Comparison of ENCODE assay signal across 16 mouse cellular contexts in the genomic region with DNA sequence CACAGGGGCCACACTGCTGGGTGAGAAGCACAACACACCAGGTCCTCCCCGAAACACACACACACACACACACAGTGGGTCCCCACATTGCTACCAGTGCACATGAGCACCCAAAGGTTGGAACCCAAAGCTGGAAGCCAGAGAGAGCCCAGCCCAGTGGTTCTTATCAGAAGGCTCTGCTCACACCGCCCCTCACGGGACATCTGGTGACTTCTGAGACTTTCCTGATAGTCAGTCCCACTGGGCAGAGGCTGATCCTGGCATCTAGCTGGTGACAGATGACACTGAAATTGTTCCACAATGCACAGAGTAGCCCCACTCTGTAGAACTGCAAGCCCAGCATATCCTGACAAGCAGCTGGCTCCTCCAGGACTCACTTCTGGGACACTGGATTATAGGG. TPM values are rescaled to one million over a fixed set of nuclear protein-coding genes. Genes with fewer than 3 reads are reported as not detected.
DNase-seq lines count a peak whose midpoint lies in the region; ATAC-seq and TF ChIP-seq lines count a peak whose summit lies in the region.
"Had no signal": no experiment of that assay in that cellular context is flagged by ENCODE, and none has a peak within 500 bp of the region (broad histone marks: within the 10 kb centered on the region; RNA-seq: fewer than 3 reads in every experiment).

No protein-coding gene starts in this region.

- no peak overlapping the region for H3K27ac ChIP-seq in forebrain, embryonic 11.5 days (ENCODE audit: low read depth, low read length)
- no peak overlapping the region for H3K27ac ChIP-seq in forebrain, embryonic 15.5 days (replicated peaks)
- H3K27ac ChIP-seq in stomach, embryonic 14.5 days (ENCODE audit: low read length): no peak overlapping the region
- no peak overlapping the region for H3K27ac ChIP-seq in stomach, postnatal 0 days (replicated peaks)
- peak overlapping the region; percentile 91 for H3K27ac ChIP-seq in liver, embryonic 15.5 days (replicated peaks)
- no peak overlapping the region for H3K27ac ChIP-seq in stomach, embryonic 16.5 days (ENCODE audit: low read length)
- H3K27ac ChIP-seq: embryonic facial prominence, embryonic 15.5 days; left cerebral cortex, adult 2 months; limb, embryonic 15.5 days had no signal

- no peaks in the 10 kb centered on the region for H3K9me3 ChIP-seq in forebrain, embryonic 11.5 days (ENCODE audit: control insufficient read depth, low read length)
- no peaks in the 10 kb centered on the region for H3K9me3 ChIP-seq in forebrain, embryonic 15.5 days
- H3K9me3 ChIP-seq in stomach, embryonic 14.5 days (ENCODE audit: control insufficient read depth, low read depth, low read length): peaks cover 3% of the 10 kb centered on the region; the same call in 1 of the 2 replicates
- no peaks in the 10 kb centered on the region for H3K9me3 ChIP-seq in stomach, postnatal 0 days (ENCODE audit: control insufficient read depth, low read length)
- H3K9me3 ChIP-seq in liver, embryonic 15.5 days (replicated peaks): peaks cover 7% of the 10 kb centered on the region; the same call in 1 of the 2 replicates
- H3K9me3 ChIP-seq in stomach, embryonic 16.5 days (replicated peaks; ENCODE audit: control insufficient read depth, low read length): 0 out of 2 replicates have a peak, but pooled peaks cover 7% of the 10 kb centered on the region
- H3K9me3 ChIP-seq: embryonic facial prominence, embryonic 15.5 days; limb, embryonic 15.5 days had no signal

- no peak for ATAC-seq in forebrain, embryonic 11.5 days (replicated peaks; ENCODE audit: low FRiP score)
- no peak for ATAC-seq in forebrain, embryonic 15.5 days (replicated peaks)
- peak; percentile 70; the same call in 1 of the 2 replicates for ATAC-seq in stomach, embryonic 14.5 days (ENCODE audit: insufficient number of reproducible peaks, insufficient read depth, low FRiP score, low read depth)
- no peak for ATAC-seq in stomach, postnatal 0 days (ENCODE audit: low FRiP score, low TSS enrichment)
- ATAC-seq in liver, embryonic 15.5 days (ENCODE audit: insufficient read depth): peak; percentile 83
- peak; percentile 54; the same call in 1 of the 2 replicates for ATAC-seq in stomach, embryonic 16.5 days (ENCODE audit: insufficient read depth, low FRiP score)
- no peak for ATAC-seq in activated CD4-positive, CD25-positive, alpha-beta regulatory T cell, adult 4 months
- ATAC-seq: inflammation-experienced regulatory T-cells, adult 6 months had no signal

- no peak for TF ChIP-seq EP300 in stomach, postnatal 0 days (optimal IDR thresholded peaks at IDR 0.05)

- no peak for TF ChIP-seq CTCF in stomach, postnatal 0 days (IDR thresholded peaks at IDR 0.05; ENCODE audit: low read depth)

- no peak overlapping the region for H3K4me2 ChIP-seq in forebrain, embryonic 11.5 days (ENCODE audit: low read depth, low read length, severe bottlenecking)
- H3K4me2 ChIP-seq in forebrain, embryonic 15.5 days (replicated peaks): no peak overlapping the region
- H3K4me2 ChIP-seq in stomach, embryonic 14.5 days (replicated peaks; ENCODE audit: low read depth, low read length): no peak overlapping the region
- no peak overlapping the region for H3K4me2 ChIP-seq in stomach, postnatal 0 days (replicated peaks; ENCODE audit: low read depth)
- peak overlapping the region; percentile 80 for H3K4me2 ChIP-seq in liver, embryonic 15.5 days
- no peak overlapping the region for H3K4me2 ChIP-seq in stomach, embryonic 16.5 days (ENCODE audit: low read depth, low read length)
- H3K4me2 ChIP-seq: embryonic facial prominence, embryonic 15.5 days; limb, embryonic 15.5 days had no signal

- no peak overlapping the region for H3K9ac ChIP-seq in forebrain, embryonic 11.5 days (ENCODE audit: low read length)
- H3K9ac ChIP-seq in forebrain, embryonic 15.5 days (replicated peaks): no peak overlapping the region
- H3K9ac ChIP-seq in stomach, embryonic 14.5 days (replicated peaks; ENCODE audit: low read depth, low read length): no peak overlapping the region
- no peak overlapping the region for H3K9ac ChIP-seq in stomach, postnatal 0 days (ENCODE audit: low read length)
- peak overlapping the region; percentile 72 for H3K9ac ChIP-seq in liver, embryonic 15.5 days
- no peak overlapping the region for H3K9ac ChIP-seq in stomach, embryonic 16.5 days (ENCODE audit: low read length)
- H3K9ac ChIP-seq: embryonic facial prominence, embryonic 15.5 days; limb, embryonic 15.5 days had no signal

- no peaks in the 10 kb centered on the region for H3K27me3 ChIP-seq in forebrain, embryonic 11.5 days (ENCODE audit: control insufficient read depth, insufficient read depth, low read length)
- no peaks in the 10 kb centered on the region for H3K27me3 ChIP-seq in forebrain, embryonic 15.5 days
- H3K27me3 ChIP-seq in stomach, embryonic 14.5 days (ENCODE audit: control insufficient read depth, insufficient read depth, low read length): no peaks in the 10 kb centered on the region
- H3K27me3 ChIP-seq in stomach, postnatal 0 days (ENCODE audit: control insufficient read depth, insufficient read depth, low read length): no peaks in the 10 kb centered on the region
- no peaks in the 10 kb centered on the region for H3K27me3 ChIP-seq in liver, embryonic 15.5 days
- H3K27me3 ChIP-seq in stomach, embryonic 16.5 days (ENCODE audit: control insufficient read depth, insufficient read depth, low read length): no peaks in the 10 kb centered on the region
- H3K27me3 ChIP-seq: embryonic facial prominence, embryonic 15.5 days; limb, embryonic 15.5 days had no signal

- 92% methylated on average over 3 of the region's 3 CpGs for WGBS in forebrain, embryonic 11.5 days
- WGBS in forebrain, embryonic 15.5 days: 89% methylated on average over 3 of the region's 3 CpGs
- 65% methylated on average over 3 of the region's 3 CpGs for WGBS in stomach, embryonic 14.5 days
- 66% methylated on average over 3 of the region's 3 CpGs for WGBS in stomach, postnatal 0 days
- WGBS in liver, embryonic 15.5 days (ENCODE audit: insufficient replicate concordance): 22% methylated on average over 3 of the region's 3 CpGs
- WGBS in stomach, embryonic 16.5 days: 64% methylated on average over 3 of the region's 3 CpGs

- peak; percentile 45 for DNase-seq in forebrain, embryonic 11.5 days (ENCODE audit: low spot score)
- no peak for DNase-seq in stomach, postnatal 0 days (ENCODE audit: low spot score)
- no peak for DNase-seq in left cerebral cortex, adult 11 months (ENCODE audit: low spot score)
- DNase-seq: cerebellum, postnatal 14 days; heart, postnatal 14 days; right cerebral cortex, postnatal 25 days had no signal

- H3K4me3 ChIP-seq in forebrain, embryonic 11.5 days (ENCODE audit: low read depth, low read length): no peak overlapping the region
- H3K4me3 ChIP-seq in forebrain, embryonic 15.5 days: no peak overlapping the region
- H3K4me3 ChIP-seq in stomach, embryonic 14.5 days (ENCODE audit: low read depth, low read length): no peak overlapping the region
- no peak overlapping the region for H3K4me3 ChIP-seq in stomach, postnatal 0 days (ENCODE audit: low read depth, low read length)
- peak overlapping the region; percentile 61 for H3K4me3 ChIP-seq in liver, embryonic 15.5 days (replicated peaks)
- no peak overlapping the region for H3K4me3 ChIP-seq in stomach, embryonic 16.5 days (replicated peaks; ENCODE audit: low read length)
- H3K4me3 ChIP-seq: embryonic facial prominence, embryonic 15.5 days; left cerebral cortex, adult 2 months; limb, embryonic 15.5 days; megakaryocyte, embryonic 14.5 days had no signal

- H3K4me1 ChIP-seq in forebrain, embryonic 11.5 days (replicated peaks; ENCODE audit: control insufficient read depth, insufficient read depth, low read length): no peaks in the 10 kb centered on the region
- H3K4me1 ChIP-seq in forebrain, embryonic 15.5 days: peaks cover 11% of the 10 kb centered on the region; the same call in 1 of the 2 replicates
- no peaks in the 10 kb centered on the region for H3K4me1 ChIP-seq in stomach, embryonic 14.5 days (ENCODE audit: control insufficient read depth, insufficient read depth, low read length)
- H3K4me1 ChIP-seq in stomach, postnatal 0 days (replicated peaks; ENCODE audit: control insufficient read depth, insufficient read depth): no peaks in the 10 kb centered on the region
- peaks cover 99% of the 10 kb centered on the region for H3K4me1 ChIP-seq in liver, embryonic 15.5 days (replicated peaks)
- H3K4me1 ChIP-seq in stomach, embryonic 16.5 days (ENCODE audit: control insufficient read depth, insufficient read depth, low read length): no peaks in the 10 kb centered on the region

- 0 out of 2 replicates have a peak, but pooled peaks cover 5% of the 10 kb centered on the region for H3K36me3 ChIP-seq in forebrain, embryonic 11.5 days (ENCODE audit: control insufficient read depth, insufficient read depth, low read length)
- no peaks in the 10 kb centered on the region; the same call in 1 of the 2 replicates for H3K36me3 ChIP-seq in forebrain, embryonic 15.5 days
- no peaks in the 10 kb centered on the region for H3K36me3 ChIP-seq in stomach, embryonic 14.5 days (ENCODE audit: control insufficient read depth, insufficient read depth, low read length)
- H3K36me3 ChIP-seq in stomach, postnatal 0 days (ENCODE audit: control insufficient read depth, insufficient read depth, low read length): no peaks in the 10 kb centered on the region
- H3K36me3 ChIP-seq in liver, embryonic 15.5 days (replicated peaks): peaks cover 22% of the 10 kb centered on the region
- H3K36me3 ChIP-seq in stomach, embryonic 16.5 days (ENCODE audit: control insufficient read depth, insufficient read depth, low read length): no peaks in the 10 kb centered on the region

RNA-seq across cellular contexts. Expression of gene Prex1, which starts 10.1 kb away (rescaled TPM):
- 22.3 and 29.7 TPM in 2 replicates for polyA plus RNA-seq in forebrain, embryonic 11.5 days (2014; fragmentation: Nextera tagmentation; extraction: Ambion mirVana)
- polyA plus RNA-seq in forebrain, embryonic 15.5 days (2015; fragmentation: Nextera tagmentation; extraction: Ambion mirVana): 38.8 and 43.9 TPM in 2 replicates
- 9.1 and 10.4 TPM in 2 replicates for polyA plus RNA-seq in stomach, embryonic 14.5 days (2014; fragmentation: Nextera tagmentation; extraction: Ambion mirVana)
- 12.0 and 12.8 TPM in 2 replicates for polyA plus RNA-seq in stomach, postnatal 0 days (2015; fragmentation: Nextera tagmentation; extraction: Ambion mirVana)
- polyA plus RNA-seq in liver, embryonic 15.5 days (2015; fragmentation: Nextera tagmentation; extraction: Ambion mirVana): 13.7 TPM in 2 replicates
- 10.8 and 11.0 TPM in 2 replicates for polyA plus RNA-seq in stomach, embryonic 16.5 days (2015; fragmentation: Nextera tagmentation; extraction: Ambion mirVana)
- polyA plus RNA-seq in activated CD4-positive, CD25-positive, alpha-beta regulatory T cell, adult 4 months (2017; shearing (Covaris generic)): 10 to 100 TPM; 34.5 to 45.2 TPM

Comparison
In these comparisons a context has a peak if more than half of its experiments do, and no peak if none do; other contexts are left out.
1. ATAC-seq: peak in stomach, embryonic 14.5 days (single experiment), liver, embryonic 15.5 days (single experiment) and stomach, embryonic 16.5 days (single experiment); none in forebrain, embryonic 11.5 days (single experiment), forebrain, embryonic 15.5 days (single experiment), stomach, postnatal 0 days (single experiment) and activated CD4-positive, CD25-positive, alpha-beta regulatory T cell, adult 4 months (single experiment).